Mouse (Mus musculus) thymus, postnatal 36 days (tissue): ENCODE data around the gene Myo1e.

Experiments used
- DNase-seq, 2 experiments: peaks; one replicate each; pipeline ENCODE4 v3.0.0; 2022; ENCODE audit warnings: mixed read lengths in 2 of 2

The Myo1e gene

GRCm38 (mm10) chr9:70207151-70207831 is at the start of gene Myo1e:
TSS of gene Myo1e (plus strand) at chr9:70207350.
- DNase-seq: peak; percentile 28 to 41

DNA sequence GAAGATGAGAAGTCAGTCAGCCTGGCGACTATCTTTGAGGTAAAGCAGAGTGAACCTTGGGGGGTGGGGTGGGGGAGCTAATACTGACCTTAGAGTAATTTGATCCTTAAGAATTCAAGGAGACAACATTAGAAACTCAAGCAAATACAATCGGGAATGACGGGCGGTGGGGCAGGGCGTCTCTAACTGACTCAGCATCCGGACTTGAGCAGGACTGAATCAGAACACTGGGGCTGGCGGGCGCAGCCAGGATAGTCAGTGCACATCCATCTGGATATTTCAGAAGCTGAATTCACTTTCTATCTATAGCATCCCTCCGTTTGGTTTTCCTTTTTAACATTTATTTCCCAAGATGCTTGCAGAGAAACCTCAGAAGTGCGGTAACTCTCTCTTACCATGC is 47.1 kb upstream of the Myo1e start:
- no peak for DNase-seq

DNA sequence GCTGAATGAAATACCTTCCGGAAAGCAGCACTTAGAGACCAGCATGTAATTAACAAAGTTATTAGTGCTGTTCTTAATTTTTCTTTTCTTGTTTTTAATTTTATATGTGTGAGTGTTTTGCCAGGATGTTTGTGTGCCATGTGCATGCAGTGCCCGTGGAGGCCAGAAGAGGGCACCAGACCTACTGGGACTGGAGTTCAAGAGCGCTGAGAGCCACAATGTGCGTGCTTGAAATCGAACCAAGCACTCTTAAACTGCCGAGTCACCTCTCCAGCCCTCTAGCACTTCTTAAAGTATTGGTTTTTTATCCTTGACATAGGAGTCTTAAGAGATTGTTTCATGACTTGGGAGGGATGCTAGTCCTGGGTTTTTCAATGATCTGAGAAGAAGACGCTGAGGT is 38.2 kb upstream of the Myo1e start:
- peak; percentile 12 to 13 for DNase-seq

- no peak for DNase-seq
Measured at GRCm38 (mm10) chr9:70174291-70174848, 32.8 kb upstream of the Myo1e start.

DNA sequence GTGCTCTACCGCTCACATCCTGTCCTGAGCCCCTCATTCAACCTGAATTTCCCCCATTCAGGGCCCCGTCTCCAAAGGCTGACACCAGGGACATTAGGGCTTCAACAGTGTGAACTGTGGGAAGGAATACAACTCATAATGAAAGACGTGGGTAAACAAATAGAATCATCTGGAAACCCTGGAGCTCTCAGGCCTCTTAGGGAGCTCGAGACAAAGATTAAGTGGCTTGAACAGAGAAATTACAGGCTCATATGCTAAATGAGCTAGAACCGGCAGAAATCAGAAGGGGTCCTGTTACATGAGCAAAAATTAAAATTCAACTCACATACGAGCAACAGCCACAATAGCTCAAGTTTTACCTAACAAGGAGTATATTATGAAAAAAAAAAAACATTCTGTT is 32.3 kb upstream of the Myo1e start:
- no peak for DNase-seq

GRCm38 (mm10) chr9:70176291-70176690 is 30.9 kb upstream of the Myo1e start:
- no peak for DNase-seq

GRCm38 (mm10) chr9:70181719-70182118 is 25.4 kb upstream of the Myo1e start:
- no peak for DNase-seq

- DNase-seq: no peak
Measured at GRCm38 (mm10) chr9:70182639-70183038, 24.5 kb upstream of the Myo1e start.

GRCm38 (mm10) chr9:70192336-70192735 is 14.8 kb upstream of the Myo1e start:
- no peak for DNase-seq

DNA sequence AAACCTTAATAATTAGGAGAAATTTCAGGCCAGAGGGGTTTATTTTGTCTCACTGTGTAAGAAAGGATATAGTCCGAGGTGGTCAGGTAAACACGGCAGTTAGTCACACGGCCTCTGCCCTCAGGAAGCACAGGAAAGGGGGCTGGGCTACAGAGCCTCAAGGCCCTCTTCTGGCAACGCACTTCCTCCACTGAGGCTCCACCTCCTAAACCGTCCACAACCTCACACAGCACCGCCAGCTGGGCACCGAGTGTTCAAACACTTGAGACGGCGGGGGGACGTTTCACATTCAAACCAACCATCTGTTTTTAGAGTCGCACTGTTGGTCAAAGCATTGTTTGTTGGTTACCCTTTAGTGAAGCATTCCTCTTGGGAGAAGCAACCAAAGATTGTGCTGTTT is 12.5 kb upstream of the Myo1e start:
- peak in 1 of 2 experiments; percentile 7 for DNase-seq

- no peak for DNase-seq
Measured at GRCm38 (mm10) chr9:70196956-70197659, 10.0 kb upstream of the Myo1e start.

DNA sequence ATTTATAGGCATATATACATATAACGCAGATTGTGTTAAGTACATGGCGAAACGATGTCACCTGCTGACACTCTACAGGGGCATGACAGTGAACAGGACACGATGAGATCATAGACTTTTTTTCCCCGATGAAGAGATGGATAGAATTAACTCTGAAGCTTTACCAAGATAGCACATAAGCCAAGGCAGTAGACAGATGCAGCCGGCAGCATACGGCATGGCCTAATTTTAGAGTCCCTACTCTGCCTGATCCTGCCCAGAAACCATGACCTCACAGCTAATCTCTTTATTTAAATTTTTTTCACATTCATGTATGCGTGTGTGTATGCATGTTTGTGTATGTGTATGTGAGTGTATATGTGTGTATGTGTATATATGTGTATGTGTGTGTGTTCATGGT is 9.2 kb upstream of the Myo1e start:
- no peak for DNase-seq

- DNase-seq: peak; percentile 27 to 38
Measured at GRCm38 (mm10) chr9:70202753-70203152, 4.4 kb upstream of the Myo1e start.

GRCm38 (mm10) chr9:70203267-70204076 is 3.7 kb upstream of the Myo1e start:
- DNase-seq: no peak

- DNase-seq: peak in 1 of 2 experiments; percentile 9
Measured at GRCm38 (mm10) chr9:70207981-70208521, 901 bp downstream of the Myo1e start.

GRCm38 (mm10) chr9:70208751-70209150 is 1.6 kb downstream of the Myo1e start:
- DNase-seq: no peak

GRCm38 (mm10) chr9:70209296-70210049 is 2.3 kb downstream of the Myo1e start:
- DNase-seq: no peak

DNA sequence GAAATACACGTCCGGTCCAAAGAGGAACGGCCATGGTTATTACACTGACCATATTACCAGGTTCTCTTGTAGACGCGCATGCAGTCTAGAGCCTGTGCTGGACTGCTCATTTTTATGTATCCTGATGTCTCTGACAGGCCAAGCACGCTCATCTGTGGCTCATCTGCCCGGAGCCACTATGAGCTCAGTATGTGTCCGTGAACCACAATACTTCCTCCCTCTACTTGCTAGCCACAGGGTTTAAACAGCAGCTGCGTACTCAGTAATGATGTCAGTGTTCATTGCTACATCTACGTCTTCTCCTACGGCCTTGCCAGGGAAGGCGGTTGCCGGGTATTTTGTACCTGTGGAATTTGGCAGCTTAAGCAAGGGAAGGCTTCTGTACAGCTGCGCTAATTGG is 4.5 kb downstream of the Myo1e start:
- DNase-seq: no peak

DNA sequence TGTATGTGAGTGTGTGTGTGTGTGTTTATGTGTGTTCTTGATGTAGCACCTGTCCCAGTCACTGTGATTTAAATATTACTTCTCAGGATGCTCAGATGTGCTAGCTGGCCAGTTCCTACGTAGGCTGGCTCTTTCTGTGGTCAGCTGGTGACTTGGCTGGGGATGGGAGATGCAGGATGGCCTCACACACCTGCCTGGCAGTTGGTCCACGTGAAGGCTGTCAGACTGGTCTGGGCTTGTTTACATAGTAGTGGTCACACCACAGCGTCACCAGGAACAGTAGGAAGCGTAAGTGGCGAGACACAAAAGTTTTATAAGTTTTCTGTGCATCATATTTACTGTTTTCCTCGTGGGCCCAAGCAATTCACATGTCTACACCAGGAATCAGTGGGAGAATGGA is 9.4 kb downstream of the Myo1e start:
- DNase-seq: no peak

GRCm38 (mm10) chr9:70219295-70219931 is 12.3 kb downstream of the Myo1e start:
- DNase-seq: no peak

GRCm38 (mm10) chr9:70220461-70221170 is 13.5 kb downstream of the Myo1e start:
- DNase-seq: no peak
